Mouse (Mus musculus): ENCODE data around the gene Pxk.

DNA sequence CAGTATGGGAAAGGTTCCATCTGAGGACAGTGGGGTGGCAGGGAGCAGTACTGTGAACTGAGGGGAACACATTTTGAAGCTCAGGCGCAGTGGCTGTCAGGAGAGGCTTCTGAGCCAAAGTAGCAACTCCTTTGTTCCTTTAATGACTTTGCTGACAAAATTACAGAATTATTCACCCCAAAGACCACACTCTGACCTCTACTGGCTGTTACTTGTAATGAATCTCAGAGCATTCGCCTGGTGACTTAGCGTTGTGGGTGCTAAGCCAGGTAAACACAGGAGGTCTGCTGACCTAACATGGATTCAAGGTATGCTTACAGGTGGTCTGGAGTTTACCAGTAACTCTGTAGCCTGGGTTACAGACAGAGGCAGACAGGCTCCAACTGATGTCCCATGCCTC lies 58.9 kb downstream of the Pxk start:
- TF ChIP-seq CTCF (IDR thresholded peaks at IDR 0.05; ENCODE audit: low read depth) (peak; percentile 60), EP300 (IDR thresholded peaks at IDR 0.05; ENCODE audit: low read depth) (no peak)

All from liver, postnatal 0 days (tissue).